Mouse (Mus musculus) cortical plate, adult 2 months (tissue): ENCODE results near the gene Ctnnd2. TPM values are rescaled to one million over a fixed set of nuclear protein-coding genes. Genes with fewer than 3 reads are reported as not detected.

Experiments
- H3K27ac ChIP-seq: fragments of 200-500 bp; 2 replicates; pipeline ENCODE4 v1.5.1; 2012; ENCODE audit warnings: low read length, control low read depth, inconsistent platforms; ENCODE audit not compliant: insufficient read depth
- H3K4me1 ChIP-seq: fragments of 200-500 bp; 2 replicates; pipeline ENCODE4 v1.6.1; 2011; ENCODE audit warnings: low read length; ENCODE audit not compliant: control insufficient read depth, insufficient read depth
- H3K4me3 ChIP-seq: fragments of 200-500 bp; 2 replicates; pipeline ENCODE4 v1.5.1; 2011; ENCODE audit warnings: mild to moderate bottlenecking, low read length, control low read depth; ENCODE audit not compliant: insufficient read depth
- CTCF ChIP-seq: fragments of 200-500 bp; IDR thresholded peaks from 2 replicates; pipeline ENCODE4 v1.5.1; 2011; ENCODE audit warnings: mild to moderate bottlenecking, control low read depth, low read length; ENCODE audit not compliant: insufficient read depth; ENCODE audit errors: extremely low read depth
- POLR2A ChIP-seq: fragments of 200-500 bp; IDR thresholded peaks from 2 replicates; pipeline ENCODE4 v1.6.1; 2011; ENCODE audit warnings: mild to moderate bottlenecking, low read length, control low read depth; ENCODE audit not compliant: insufficient read depth; ENCODE audit errors: extremely low read depth
- polyA plus RNA-seq: library from polyadenylated mRNA; depleted of rRNA; stranded (reverse); fragments of >200 nt; gene quantifications from 2 replicates; pipeline ENCODE4 v1.2.3, GENCODE M21; 2012

Ctnnd2 gene
- polyA plus RNA-seq, 1 experiment, result 133 TPM

DNA sequence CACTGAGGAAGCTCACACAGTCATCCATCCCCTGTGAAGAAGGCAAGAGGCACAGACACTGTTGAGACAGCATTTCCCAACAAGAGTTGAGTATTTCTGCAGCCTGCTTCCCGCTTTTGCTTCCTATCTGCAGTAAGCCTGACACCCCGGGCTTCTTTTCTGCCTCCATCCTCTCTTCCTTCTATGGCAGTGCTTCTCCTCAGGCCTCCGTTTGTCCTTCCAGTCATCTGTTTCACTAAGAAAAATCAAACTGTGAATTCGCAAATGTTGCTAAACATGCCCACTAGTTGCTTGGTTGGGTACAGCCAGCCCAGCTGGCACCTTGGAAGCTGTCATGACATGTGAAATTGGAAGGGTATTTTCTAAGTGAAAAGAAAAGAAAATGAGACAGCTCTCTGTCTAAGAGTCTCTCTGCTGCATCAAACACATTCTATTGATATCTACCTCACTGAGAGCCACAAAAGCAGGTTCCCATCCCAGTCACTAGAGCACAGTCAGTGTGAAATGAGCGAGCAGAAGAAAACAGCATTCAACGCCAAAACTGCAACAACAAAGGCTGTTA lies 201.3 kb downstream of the Ctnnd2 start:
- H3K27ac ChIP-seq, result no peak overlapping the region
- H3K4me1 ChIP-seq, result peaks cover 6% of the 10 kb centered on the region
- no peak overlapping the region for H3K4me3 ChIP-seq
- TF ChIP-seq CTCF (no peak), POLR2A (no peak)

DNA sequence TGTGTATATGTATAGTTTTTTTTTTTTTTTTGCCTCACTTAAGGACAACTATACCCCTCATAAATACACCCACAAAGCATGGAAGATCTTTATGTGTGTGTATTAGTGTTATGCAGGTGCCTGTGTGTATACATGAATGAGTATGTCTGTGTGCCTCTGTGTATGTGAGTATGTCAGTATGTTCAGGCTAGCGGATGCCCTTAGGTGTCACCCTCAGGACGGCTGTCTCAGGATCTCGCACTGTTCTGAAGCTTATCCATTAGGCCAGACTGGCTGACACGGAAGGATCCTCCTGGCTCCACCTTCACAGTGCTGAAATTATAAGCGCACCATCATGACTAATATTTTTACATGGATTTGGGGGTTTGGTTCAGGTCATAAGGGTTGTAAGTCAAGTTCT lies 202.5 kb downstream of the Ctnnd2 start:
- Histone ChIP-seq H3K4me1 (peaks cover 6% of the 10 kb centered on the region), H3K27ac (no peak overlapping the region), H3K4me3 (no peak overlapping the region)
- no peak for TF ChIP-seq POLR2A
- no peak for TF ChIP-seq CTCF

DNA sequence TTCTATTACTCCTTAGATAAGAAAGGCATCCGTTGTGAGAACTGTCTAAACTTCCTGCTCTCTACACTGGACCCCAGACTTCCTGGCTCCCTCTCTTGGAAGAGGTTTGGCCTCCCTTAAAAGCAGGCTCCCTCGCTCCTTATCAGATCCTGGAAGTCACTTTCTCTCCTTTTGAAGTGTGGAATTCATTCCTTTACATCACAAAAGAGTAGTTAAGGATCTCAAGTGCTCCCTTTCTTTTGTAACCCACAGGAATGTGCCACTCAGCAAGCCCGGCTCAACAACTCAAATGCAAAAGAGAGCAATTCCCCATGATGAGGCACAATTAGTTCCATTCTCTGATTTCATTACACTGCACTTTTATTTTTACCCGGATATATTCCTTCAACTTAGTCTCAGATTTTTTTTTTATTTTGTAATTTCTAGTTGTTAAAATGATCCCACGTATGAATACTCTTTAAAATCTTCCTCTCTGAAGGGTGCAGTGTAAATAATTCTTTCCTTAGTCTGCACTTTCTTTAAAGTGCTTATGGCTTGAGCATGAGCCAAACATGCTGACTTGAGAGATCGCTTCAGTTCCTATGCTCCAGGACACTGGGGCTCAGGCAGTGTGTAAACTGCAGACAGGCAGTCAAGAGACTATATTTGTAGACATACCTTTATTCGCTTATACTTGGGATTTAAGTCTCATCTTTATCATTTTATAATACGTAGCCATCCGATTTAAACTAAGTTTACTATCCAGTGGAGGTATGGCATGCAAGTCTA lies 210.9 kb downstream of the Ctnnd2 start:
- no peak overlapping the region for H3K27ac ChIP-seq
- peaks cover 5% of the 10 kb centered on the region for H3K4me1 ChIP-seq
- TF ChIP-seq CTCF, result no peak
- no peak overlapping the region for H3K4me3 ChIP-seq

DNA sequence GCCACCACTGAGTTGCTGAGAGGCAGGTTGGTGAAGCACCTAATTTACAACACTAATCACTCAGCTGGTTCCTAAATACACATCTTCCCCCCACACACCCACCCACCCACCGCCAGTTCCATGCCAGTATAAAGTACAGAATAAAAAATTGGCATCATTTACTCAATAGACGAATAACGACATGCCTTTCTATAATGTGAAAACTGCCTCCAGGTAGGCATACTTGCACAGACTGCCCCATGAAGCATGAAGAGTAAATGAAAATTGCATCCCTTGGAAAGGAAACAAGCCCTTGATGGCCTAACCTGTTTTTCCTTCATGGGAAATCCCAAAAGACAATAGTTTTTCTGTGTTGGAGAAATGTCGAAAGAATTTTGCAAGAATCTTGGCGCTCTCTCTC lies 212.0 kb downstream of the Ctnnd2 start:
- no peak overlapping the region for H3K27ac ChIP-seq
- TF ChIP-seq CTCF (no peak), POLR2A (no peak)
- H3K4me3 ChIP-seq, result no peak overlapping the region
- peaks cover 5% of the 10 kb centered on the region for H3K4me1 ChIP-seq

DNA sequence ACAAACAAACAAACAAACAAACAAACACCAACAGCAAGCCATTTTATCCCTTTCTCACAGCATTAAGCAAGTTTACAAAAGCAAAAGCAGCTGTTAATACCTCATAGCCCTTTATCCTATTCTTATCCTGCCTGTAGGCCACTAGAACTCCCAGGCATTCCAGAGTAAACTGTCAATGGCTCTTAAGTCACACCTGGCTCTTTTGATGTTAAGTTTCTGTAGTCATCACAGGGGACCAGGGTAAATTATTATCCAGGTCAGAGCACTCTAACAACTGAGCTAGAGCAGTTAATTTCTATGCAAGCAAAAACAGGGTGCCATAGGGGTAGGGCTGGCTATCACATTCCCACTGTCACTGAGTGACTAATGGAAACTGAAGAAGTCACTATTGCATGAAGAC lies 214.1 kb downstream of the Ctnnd2 start:
- H3K27ac ChIP-seq, result no peak overlapping the region
- H3K4me1 ChIP-seq, result peaks cover 5% of the 10 kb centered on the region
- TF ChIP-seq POLR2A (no peak), CTCF (no peak)
- H3K4me3 ChIP-seq, result no peak overlapping the region

DNA sequence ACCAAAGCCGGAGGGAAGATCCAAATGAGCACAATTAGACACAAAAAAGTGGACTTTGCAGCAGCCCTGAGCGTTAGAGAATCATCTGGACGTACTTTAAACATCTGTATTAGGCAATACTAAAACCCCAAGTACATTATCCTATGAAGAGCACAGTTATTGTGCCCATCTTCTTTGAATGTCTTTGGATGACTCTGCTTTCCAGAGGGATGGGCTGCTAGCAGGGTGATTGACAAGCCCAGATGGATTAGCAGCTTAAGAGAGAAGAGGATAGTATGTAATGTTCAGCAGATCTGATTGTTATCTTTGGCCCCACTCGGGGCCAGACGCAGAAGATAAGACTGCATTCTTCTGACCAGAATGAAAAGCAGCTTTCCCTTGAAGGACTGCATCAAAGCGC lies 214.9 kb downstream of the Ctnnd2 start:
- Histone ChIP-seq H3K4me1 (peaks cover 5% of the 10 kb centered on the region), H3K4me3 (no peak overlapping the region), H3K27ac (no peak overlapping the region)
- TF ChIP-seq POLR2A (no peak), CTCF (no peak)

DNA sequence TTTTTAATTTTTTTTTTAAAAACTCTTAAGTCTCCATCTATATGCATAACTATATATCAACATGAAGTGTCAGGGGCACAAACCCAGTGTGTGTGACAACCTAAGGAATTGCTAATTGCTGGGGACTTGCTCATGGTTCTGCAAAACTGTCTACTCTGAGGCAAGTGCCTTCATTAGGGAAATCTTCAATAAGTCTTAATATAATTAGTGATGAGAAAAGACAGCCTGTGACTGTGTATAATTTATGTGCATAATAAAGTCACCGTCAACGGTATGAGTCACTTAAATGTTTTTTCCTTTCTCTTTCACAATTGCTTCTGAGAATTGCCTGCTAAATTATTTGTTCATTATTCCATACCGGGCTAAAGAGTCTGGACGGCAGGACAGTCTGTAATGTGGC lies 228.7 kb downstream of the Ctnnd2 start:
- peaks cover 5% of the 10 kb centered on the region; the same call in 1 of the 2 replicates for H3K4me1 ChIP-seq
- TF ChIP-seq POLR2A (no peak), CTCF (no peak)
- H3K27ac ChIP-seq, result no peak overlapping the region
- H3K4me3 ChIP-seq, result no peak overlapping the region

DNA sequence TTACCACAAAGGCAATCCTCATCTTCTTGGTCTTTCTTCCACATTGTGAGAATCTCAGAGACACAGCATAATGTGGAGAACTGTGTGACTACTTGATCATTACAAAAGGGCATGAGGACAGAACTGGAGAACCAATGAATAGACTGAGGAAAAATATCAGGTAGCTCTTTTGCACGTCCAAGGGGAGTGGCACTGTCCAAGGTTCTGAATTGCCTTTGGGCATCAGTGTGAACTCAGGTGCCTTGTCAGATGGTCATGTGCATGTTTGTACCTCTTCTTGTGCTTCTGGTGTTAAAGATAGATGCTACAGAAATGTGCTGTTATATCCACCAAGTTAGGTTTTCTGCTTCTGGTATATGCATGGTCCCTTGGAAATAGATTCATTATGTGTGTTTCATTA lies 233.9 kb downstream of the Ctnnd2 start:
- Histone ChIP-seq H3K27ac (no peak overlapping the region), H3K4me1 (peaks cover 1% of the 10 kb centered on the region; the same call in 1 of the 2 replicates), H3K4me3 (no peak overlapping the region)
- no peak for TF ChIP-seq CTCF
- no peak for TF ChIP-seq POLR2A

DNA sequence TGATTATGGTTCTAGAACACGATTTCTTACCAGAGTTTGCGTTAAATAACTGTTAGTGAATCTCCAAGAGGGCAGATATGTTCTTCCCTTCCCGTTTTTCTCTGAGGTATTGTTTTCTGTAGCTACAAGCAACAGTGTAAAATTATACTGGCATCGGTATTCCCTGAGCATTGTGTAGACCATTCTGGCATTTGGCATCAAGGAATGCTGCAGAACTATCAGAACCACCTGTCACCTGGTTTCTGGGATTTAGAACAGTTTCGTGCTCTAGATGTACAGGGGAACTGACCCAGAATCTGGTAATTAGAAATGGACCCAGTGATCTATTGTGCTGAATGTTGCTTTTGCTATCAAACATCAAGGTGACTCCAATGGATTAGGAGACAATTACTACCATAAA lies 250.8 kb downstream of the Ctnnd2 start:
- no peak overlapping the region for H3K4me3 ChIP-seq
- H3K4me1 ChIP-seq, result no peaks in the 10 kb centered on the region; the same call in 1 of the 2 replicates
- no peak overlapping the region for H3K27ac ChIP-seq
- TF ChIP-seq CTCF, result no peak

DNA sequence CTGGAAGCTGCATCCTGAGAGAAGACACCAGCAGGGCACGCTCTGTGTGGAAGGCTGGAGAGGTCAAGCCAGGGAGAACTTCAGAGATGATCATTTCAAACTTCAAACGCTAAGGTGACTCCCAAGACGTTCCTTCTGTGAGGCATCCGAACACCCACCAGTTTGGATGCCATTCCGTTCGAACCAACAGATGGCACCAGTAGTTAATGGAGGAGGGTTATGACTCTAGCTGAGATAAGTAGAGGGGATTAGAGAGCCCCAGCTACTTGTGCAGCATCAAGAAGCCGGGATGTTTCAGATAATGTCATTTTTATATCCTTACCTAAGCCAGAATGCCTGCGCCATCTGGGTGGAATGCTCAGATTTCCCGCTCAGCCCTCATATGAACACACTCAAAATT lies 251.9 kb downstream of the Ctnnd2 start:
- peak; percentile 48; the same call in 1 of the 2 replicates for TF ChIP-seq CTCF
- TF ChIP-seq POLR2A, result no peak
- Histone ChIP-seq H3K4me3 (no peak overlapping the region), H3K4me1 (no peaks in the 10 kb centered on the region; the same call in 1 of the 2 replicates), H3K27ac (no peak overlapping the region)

DNA sequence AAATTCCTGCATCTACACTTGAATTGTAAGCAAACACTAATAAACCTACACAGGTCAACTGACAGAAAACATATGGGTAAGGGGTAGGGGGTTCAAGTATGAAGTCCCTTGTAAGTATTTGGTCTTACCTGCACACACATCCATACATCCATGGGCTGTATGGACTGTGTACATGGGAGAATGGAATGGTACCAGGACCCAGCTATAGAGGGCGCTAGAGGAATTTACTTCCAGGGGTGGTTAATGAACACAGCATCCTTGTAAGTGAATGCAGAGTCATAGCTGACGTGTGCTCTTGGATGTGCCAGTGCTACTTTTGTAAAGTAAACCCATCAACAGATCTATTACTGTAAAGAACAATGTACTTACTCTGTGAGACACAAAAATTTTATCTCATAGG lies 254.9 kb downstream of the Ctnnd2 start:
- TF ChIP-seq CTCF (peak; percentile 63), POLR2A (no peak)
- Histone ChIP-seq H3K27ac (no peak overlapping the region), H3K4me1 (no peaks in the 10 kb centered on the region; the same call in 1 of the 2 replicates), H3K4me3 (no peak overlapping the region)

DNA sequence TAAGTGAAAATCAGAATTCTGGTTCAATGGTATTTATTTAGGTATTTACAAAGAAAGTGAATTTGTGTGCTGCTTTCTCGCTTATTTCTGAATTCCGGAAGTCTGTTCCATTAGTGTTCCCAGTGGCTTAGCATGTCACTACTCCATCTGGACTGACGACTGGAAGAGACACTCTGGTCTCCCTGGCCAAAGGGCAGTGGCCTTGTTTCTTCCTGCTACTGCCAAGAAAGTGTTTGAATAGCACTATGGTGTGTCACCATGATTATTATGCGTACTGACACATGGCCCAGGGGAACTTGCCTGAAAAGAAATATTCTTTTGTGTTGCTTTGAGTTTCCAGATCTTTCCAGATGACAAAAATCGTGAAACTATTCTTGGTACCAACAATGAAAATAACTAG lies 266.7 kb downstream of the Ctnnd2 start:
- Histone ChIP-seq H3K4me3 (no peak overlapping the region), H3K27ac (no peak overlapping the region), H3K4me1 (peaks cover 5% of the 10 kb centered on the region)
- no peak for TF ChIP-seq CTCF
- TF ChIP-seq POLR2A, result no peak
